Mouse (Mus musculus) hindbrain, embryonic 16.5 days (tissue): ENCODE measurements around the gene Mertk. TPM values are rescaled to one million over a fixed set of nuclear protein-coding genes. Genes with fewer than 3 reads are reported as not detected.
A peak's percentile ranks its signal among the peaks of the same experiment; 100 is the strongest.

ENCODE experiments used
- ATAC-seq: fragments of 200-750 bp; cut with Nextera tagmentation; 2 replicates; pipeline ENCODE4 v1.8.0; 2017; ENCODE audit warnings: moderate TSS enrichment, moderate library complexity
- H3K27ac ChIP-seq: fragments of 300-500 bp; sonication (generic); 2 replicates; pipeline ENCODE4 v1.5.1; 2014; ENCODE audit warnings: low read depth, mild to moderate bottlenecking, control low read depth, low read length, moderate library complexity
- H3K27me3 ChIP-seq: fragments of 300-500 bp; sonication (generic); replicated peaks from 2 replicates; pipeline ENCODE4 v1.6.1; 2014; ENCODE audit warnings: low read length; ENCODE audit not compliant: control insufficient read depth, insufficient read depth
- H3K36me3 ChIP-seq: fragments of 300-500 bp; sonication (generic); 2 replicates; pipeline ENCODE4 v1.6.1; 2014; ENCODE audit warnings: mild to moderate bottlenecking, low read length, moderate library complexity, mixed read lengths; ENCODE audit not compliant: control insufficient read depth, insufficient read depth
- H3K4me1 ChIP-seq: fragments of 300-500 bp; sonication (generic); 2 replicates; pipeline ENCODE4 v1.6.1; 2014; ENCODE audit warnings: low read depth, low read length; ENCODE audit not compliant: control insufficient read depth, insufficient read depth
- H3K4me2 ChIP-seq: fragments of 300-500 bp; sonication (generic); 2 replicates; pipeline ENCODE4 v1.6.1; 2014; ENCODE audit warnings: mild to moderate bottlenecking, low read length, control low read depth, moderate library complexity
- H3K4me3 ChIP-seq: fragments of 300-500 bp; sonication (generic); 2 replicates; pipeline ENCODE4 v1.5.1; 2014; ENCODE audit warnings: mild to moderate bottlenecking, low read length, control low read depth, moderate library complexity
- H3K9ac ChIP-seq: fragments of 300-500 bp; sonication (generic); 2 replicates; pipeline ENCODE4 v1.6.1; 2014; ENCODE audit warnings: low read depth, mild to moderate bottlenecking, control low read depth, low read length, moderate library complexity
- H3K9me3 ChIP-seq: fragments of 300-500 bp; sonication (generic); 2 replicates; pipeline ENCODE4 v1.6.1; 2014; ENCODE audit warnings: mild to moderate bottlenecking, low read length, moderate library complexity; ENCODE audit not compliant: control insufficient read depth
- WGBS: fragments of 180-500 bp; shearing (Covaris S2); extraction: QIAGEN DNeasy Blood & Tissue Kit; methylation state at CpG from one replicate; pipeline ENCODE4 v1.1.7; 2014; 5-methylcytosine and 5-hydroxymethylcytosine counted together
- polyA plus RNA-seq: library from polyadenylated mRNA; unstranded; fragments of >200 nt; fragmentation: Nextera tagmentation; extraction: Ambion mirVana; gene quantifications from 2 replicates; pipeline ENCODE4 v1.2.1, GENCODE M21; 2015

The Mertk gene
- polyA plus RNA-seq, 1 experiment from 2014 or later = 3.4 TPM

DNA sequence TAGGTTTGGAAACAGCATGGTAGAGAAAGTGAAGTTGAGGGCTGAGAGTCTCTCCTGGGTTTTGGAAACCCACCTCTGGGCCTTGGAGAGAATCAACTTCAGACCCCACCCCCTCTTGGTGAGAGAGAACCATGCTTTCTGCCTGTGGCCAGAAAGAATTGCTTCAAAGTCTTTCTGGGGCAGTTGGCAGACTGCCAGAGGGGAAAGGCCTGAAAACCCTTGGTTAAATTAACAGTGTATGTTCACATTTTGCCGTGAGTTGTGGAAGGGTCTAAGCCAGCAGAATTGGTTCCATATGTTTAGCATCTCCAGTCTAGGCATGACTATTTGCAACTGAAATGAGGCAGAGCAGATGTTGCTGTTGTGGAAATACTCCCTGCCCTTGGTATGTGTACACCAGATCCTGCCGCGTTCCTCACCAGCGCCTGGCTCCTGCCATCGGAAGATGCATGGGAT, 14.8 kb downstream of the Mertk start:
- no peak overlapping the region for H3K4me3 ChIP-seq
- peak overlapping the region; percentile 52; the same call in 1 of the 2 replicates for H3K27ac ChIP-seq
- ATAC-seq = no peak
- H3K4me1 ChIP-seq = peaks cover 4% of the 10 kb centered on the region; the same call in 1 of the 2 replicates
- no peak overlapping the region for H3K4me2 ChIP-seq
- no peaks in the 10 kb centered on the region for H3K36me3 ChIP-seq
- 53% methylated on average over 5 of the region's 5 CpGs for WGBS
- no peaks in the 10 kb centered on the region for H3K27me3 ChIP-seq
- H3K9ac ChIP-seq = no peak overlapping the region
- no peaks in the 10 kb centered on the region for H3K9me3 ChIP-seq

DNA sequence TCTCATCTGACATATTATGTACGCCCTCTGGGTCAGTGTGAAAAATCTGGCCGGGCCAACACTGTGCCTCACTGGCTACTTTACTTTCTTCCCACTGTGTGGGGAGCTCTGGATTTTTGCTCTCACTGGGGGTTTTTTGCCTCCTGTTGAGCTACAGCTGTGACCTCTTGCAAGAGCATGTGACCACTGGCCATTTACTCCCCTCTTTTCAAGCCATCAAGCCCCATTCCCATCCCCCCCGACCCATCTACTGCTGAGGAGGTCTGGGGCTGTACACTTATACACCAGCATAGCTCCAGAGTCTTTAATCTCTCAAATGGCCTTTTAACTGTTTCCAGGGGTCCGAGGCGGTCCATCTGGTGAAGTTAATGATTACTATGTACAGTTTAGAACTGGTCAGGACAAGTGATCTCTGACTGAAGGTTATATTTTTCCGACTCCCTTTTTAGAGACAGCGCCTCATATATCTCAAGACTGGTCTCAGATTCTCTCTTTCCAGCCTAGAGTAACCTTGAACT, 16.0 kb downstream of the Mertk start:
- no peak for ATAC-seq
- Histone ChIP-seq H3K9me3 (no peaks in the 10 kb centered on the region), H3K9ac (no peak overlapping the region), H3K27me3 (no peaks in the 10 kb centered on the region), H3K4me1 (peaks cover 4% of the 10 kb centered on the region; the same call in 1 of the 2 replicates), H3K4me3 (no peak overlapping the region), H3K36me3 (no peaks in the 10 kb centered on the region), H3K4me2 (no peak overlapping the region), H3K27ac (no peak overlapping the region)
- 75% methylated on average over 7 of the region's 7 CpGs for WGBS

- 100% methylated on average over 1 of the region's 1 CpGs for WGBS
- Histone ChIP-seq H3K9ac (no peak overlapping the region), H3K36me3 (no peaks in the 10 kb centered on the region), H3K27ac (no peak overlapping the region), H3K4me1 (peaks cover 4% of the 10 kb centered on the region; the same call in 1 of the 2 replicates), H3K4me2 (no peak overlapping the region), H3K4me3 (no peak overlapping the region), H3K27me3 (no peaks in the 10 kb centered on the region), H3K9me3 (no peaks in the 10 kb centered on the region)
- ATAC-seq = no peak
Observed at GRCm38 (mm10) chr2:128715979-128716378, 17.2 kb downstream of the Mertk start.

DNA sequence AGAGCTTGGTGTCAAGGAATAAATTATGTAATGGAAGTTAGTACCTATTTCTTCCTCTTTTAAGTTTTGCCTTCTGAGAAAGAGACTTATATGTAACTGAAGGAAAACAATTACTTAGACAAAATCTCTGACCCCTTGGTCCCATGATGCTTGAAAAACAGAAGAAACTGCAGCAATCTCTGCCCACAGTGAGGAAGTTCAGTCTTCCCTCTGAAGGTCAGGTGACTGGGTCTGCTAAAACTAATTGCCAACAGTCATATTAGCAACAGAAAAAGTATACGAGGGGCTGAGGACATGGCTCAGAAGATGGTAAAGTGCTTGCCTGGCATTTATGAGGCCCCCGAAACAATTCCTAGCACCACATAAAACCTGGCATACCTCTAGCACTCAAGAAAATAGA, 20.6 kb downstream of the Mertk start:
- H3K9ac ChIP-seq = no peak overlapping the region
- WGBS = 90% methylated on average over 2 of the region's 2 CpGs
- H3K4me1 ChIP-seq = no peaks in the 10 kb centered on the region; the same call in 1 of the 2 replicates
- H3K4me3 ChIP-seq = no peak overlapping the region
- no peaks in the 10 kb centered on the region for H3K36me3 ChIP-seq
- ATAC-seq = no peak
- no peaks in the 10 kb centered on the region for H3K9me3 ChIP-seq
- no peaks in the 10 kb centered on the region for H3K27me3 ChIP-seq
- H3K4me2 ChIP-seq = no peak overlapping the region
- H3K27ac ChIP-seq = no peak overlapping the region

GRCm38 (mm10) chr2:128722106-128722710, 23.5 kb downstream of the Mertk start:
- Histone ChIP-seq H3K36me3 (no peaks in the 10 kb centered on the region), H3K27me3 (no peaks in the 10 kb centered on the region), H3K27ac (no peak overlapping the region), H3K9ac (no peak overlapping the region), H3K4me3 (no peak overlapping the region), H3K4me1 (no peaks in the 10 kb centered on the region), H3K9me3 (no peaks in the 10 kb centered on the region), H3K4me2 (no peak overlapping the region)
- no peak for ATAC-seq
- 90% methylated on average over 5 of the region's 5 CpGs for WGBS

- no peak for ATAC-seq
- Histone ChIP-seq H3K36me3 (no peaks in the 10 kb centered on the region), H3K9ac (no peak overlapping the region), H3K9me3 (no peaks in the 10 kb centered on the region), H3K27me3 (no peaks in the 10 kb centered on the region), H3K4me1 (no peaks in the 10 kb centered on the region), H3K27ac (no peak overlapping the region), H3K4me3 (no peak overlapping the region), H3K4me2 (no peak overlapping the region)
- WGBS = 89% methylated on average over 5 of the region's 5 CpGs
Observed at GRCm38 (mm10) chr2:128726067-128726466, 27.3 kb downstream of the Mertk start.

DNA sequence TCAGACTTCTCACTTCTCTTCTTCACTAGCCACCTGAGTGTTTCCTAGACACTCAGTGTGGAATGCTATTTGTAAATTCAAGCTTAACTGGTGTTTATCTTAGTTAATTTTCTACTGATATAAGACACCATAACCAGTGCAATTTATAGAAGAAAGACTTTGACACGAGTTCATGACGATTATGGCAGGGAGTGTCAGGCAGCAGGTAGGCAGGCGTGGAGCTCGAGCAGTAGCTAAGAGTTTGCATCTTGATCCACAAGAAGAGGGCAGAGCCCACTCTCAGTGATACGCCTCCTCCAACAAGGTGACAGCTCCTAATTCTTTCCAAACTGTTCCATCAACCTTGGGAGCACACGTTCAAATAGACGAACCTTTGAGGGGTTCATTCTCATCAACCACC, 27.9 kb downstream of the Mertk start:
- H3K27ac ChIP-seq = no peak overlapping the region
- H3K9ac ChIP-seq = no peak overlapping the region
- H3K36me3 ChIP-seq = no peaks in the 10 kb centered on the region
- no peak overlapping the region for H3K4me2 ChIP-seq
- WGBS = 92% methylated on average over 7 of the region's 7 CpGs
- H3K27me3 ChIP-seq = no peaks in the 10 kb centered on the region
- no peak for ATAC-seq
- H3K4me1 ChIP-seq = no peaks in the 10 kb centered on the region
- no peaks in the 10 kb centered on the region for H3K9me3 ChIP-seq
- no peak overlapping the region for H3K4me3 ChIP-seq

DNA sequence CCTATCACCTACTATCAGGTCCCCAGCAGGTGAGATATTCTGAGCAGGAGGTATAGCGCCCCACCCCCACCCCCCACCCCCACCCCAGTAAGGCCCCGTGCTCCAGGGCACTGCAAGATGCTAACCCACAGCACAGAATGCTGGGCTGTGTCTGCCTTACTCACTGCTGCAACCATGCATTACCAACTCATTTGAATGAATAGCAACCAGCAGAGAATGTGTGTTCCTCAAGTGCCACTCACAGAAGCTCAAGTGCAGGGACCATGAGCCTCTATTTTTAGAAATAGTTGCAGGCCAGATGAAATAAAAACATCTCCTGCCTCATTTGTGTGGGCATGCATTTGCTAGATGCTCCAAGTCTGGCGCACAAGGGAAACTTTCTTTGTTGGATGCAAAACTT, 28.8 kb downstream of the Mertk start:
- H3K36me3 ChIP-seq = no peaks in the 10 kb centered on the region
- ATAC-seq = no peak
- no peaks in the 10 kb centered on the region for H3K27me3 ChIP-seq
- H3K27ac ChIP-seq = no peak overlapping the region
- H3K9ac ChIP-seq = no peak overlapping the region
- H3K4me2 ChIP-seq = no peak overlapping the region
- H3K4me3 ChIP-seq = no peak overlapping the region
- no peaks in the 10 kb centered on the region for H3K9me3 ChIP-seq
- H3K4me1 ChIP-seq = no peaks in the 10 kb centered on the region
- 57% methylated on average over 3 of the region's 3 CpGs for WGBS

DNA sequence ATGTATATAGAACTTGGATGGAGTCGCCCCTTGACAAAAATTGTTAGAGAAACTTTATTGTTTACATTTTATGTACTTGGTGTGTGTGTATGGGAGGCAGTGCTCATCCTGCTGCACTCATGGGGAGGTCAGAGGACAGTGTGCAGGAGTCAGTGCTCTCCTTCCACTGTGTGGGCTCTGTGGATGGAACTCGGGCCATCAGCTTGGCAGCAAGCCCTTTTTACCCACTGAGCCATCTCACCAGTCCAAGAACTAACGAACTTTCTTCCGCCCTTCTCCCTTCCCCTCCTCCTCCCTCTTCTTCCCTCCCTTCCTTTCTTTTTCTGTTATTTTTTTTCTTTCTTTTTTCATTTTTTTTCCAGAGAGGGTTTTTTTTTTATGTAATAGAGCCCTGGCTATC, 29.3 kb downstream of the Mertk start:
- no peak overlapping the region for H3K4me3 ChIP-seq
- WGBS = 71% methylated on average over 4 of the region's 4 CpGs
- no peak overlapping the region for H3K27ac ChIP-seq
- H3K9ac ChIP-seq = no peak overlapping the region
- no peaks in the 10 kb centered on the region for H3K36me3 ChIP-seq
- H3K27me3 ChIP-seq = no peaks in the 10 kb centered on the region
- no peaks in the 10 kb centered on the region for H3K9me3 ChIP-seq
- H3K4me1 ChIP-seq = no peaks in the 10 kb centered on the region
- no peak overlapping the region for H3K4me2 ChIP-seq
- no peak for ATAC-seq
